Mouse (Mus musculus): Measurements from ENCODE around the gene 4931417E11Rik. TPM values are rescaled to one million over a fixed set of nuclear protein-coding genes. Genes with fewer than 3 reads are reported as not detected.

Gene 4931417E11Rik
- not detected in 2 replicates for polyA plus RNA-seq (2015; fragmentation: Nextera tagmentation; extraction: Ambion mirVana)

GRCm38 (mm10) chr6:73469567-73469966, at the start of gene 4931417E11Rik:
Gene 4931417E11Rik, minus strand, starts transcription at chr6:73469667.
- H3K4me2 ChIP-seq (ENCODE audit: low read length): no peak within 1 kb of the TSS
- no peak within 1 kb of the TSS for H3K9ac ChIP-seq (ENCODE audit: low read depth, low read length)
- H3K4me3 ChIP-seq (replicated peaks; ENCODE audit: low read depth, low read length): no peak within 1 kb of the TSS
- no peaks in the 10 kb centered on the region for H3K27me3 ChIP-seq (ENCODE audit: insufficient read depth, low read length)
- H3K9me3 ChIP-seq (replicated peaks; ENCODE audit: low read length): no peaks in the 10 kb centered on the region
- WGBS: 90% methylated on average over 8 of the region's 8 CpGs
- H3K36me3 ChIP-seq (ENCODE audit: insufficient read depth, low read length): no peaks in the 10 kb centered on the region
- ATAC-seq (replicated peaks; ENCODE audit: low FRiP score, low read depth): no peak
- no peak for DNase-seq (ENCODE audit: low spot score)
- H3K27ac ChIP-seq: no peak within 1 kb of the TSS
- no peaks in the 10 kb centered on the region for H3K4me1 ChIP-seq (replicated peaks; ENCODE audit: insufficient read depth, low read length)
- no peak for TF ChIP-seq CTCF (IDR thresholded peaks at IDR 0.05; ENCODE audit: low read depth)

GRCm38 (mm10) chr6:73517818-73518396, 48.4 kb upstream of the 4931417E11Rik start:
- ATAC-seq (replicated peaks; ENCODE audit: low FRiP score, low read depth) (no peak), DNase-seq (ENCODE audit: low spot score) (peak; percentile 65)
- no peak overlapping the region for H3K9ac ChIP-seq (ENCODE audit: low read depth, low read length)
- H3K4me2 ChIP-seq (ENCODE audit: low read length): no peak overlapping the region
- no peak overlapping the region for H3K4me3 ChIP-seq (replicated peaks; ENCODE audit: low read depth, low read length)
- no peak overlapping the region for H3K27ac ChIP-seq
- no peaks in the 10 kb centered on the region for H3K9me3 ChIP-seq (replicated peaks; ENCODE audit: low read length)
- no peaks in the 10 kb centered on the region for H3K4me1 ChIP-seq (replicated peaks; ENCODE audit: insufficient read depth, low read length)
- WGBS: 24% methylated on average over 14 of the region's 14 CpGs
- H3K36me3 ChIP-seq (ENCODE audit: insufficient read depth, low read length): no peaks in the 10 kb centered on the region
- peak; percentile 95 for TF ChIP-seq CTCF (IDR thresholded peaks at IDR 0.05; ENCODE audit: low read depth)
- no peaks in the 10 kb centered on the region for H3K27me3 ChIP-seq (ENCODE audit: insufficient read depth, low read length)

- H3K4me2 ChIP-seq (ENCODE audit: low read length): no peak overlapping the region
- no peaks in the 10 kb centered on the region for H3K36me3 ChIP-seq (ENCODE audit: insufficient read depth, low read length)
- no peaks in the 10 kb centered on the region for H3K4me1 ChIP-seq (replicated peaks; ENCODE audit: insufficient read depth, low read length)
- H3K9ac ChIP-seq (ENCODE audit: low read depth, low read length): no peak overlapping the region
- TF ChIP-seq CTCF (IDR thresholded peaks at IDR 0.05; ENCODE audit: low read depth): peak; percentile 60
- ATAC-seq (replicated peaks; ENCODE audit: low FRiP score, low read depth) (no peak), DNase-seq (ENCODE audit: low spot score) (no peak)
- no peak overlapping the region for H3K27ac ChIP-seq
- WGBS: 25% methylated on average over 1 of the region's 1 CpGs
- H3K27me3 ChIP-seq (ENCODE audit: insufficient read depth, low read length): no peaks in the 10 kb centered on the region
- no peaks in the 10 kb centered on the region for H3K9me3 ChIP-seq (replicated peaks; ENCODE audit: low read length)
- H3K4me3 ChIP-seq (replicated peaks; ENCODE audit: low read depth, low read length): no peak overlapping the region
Measured at GRCm38 (mm10) chr6:73512907-73513306, 43.4 kb upstream of the 4931417E11Rik start.

- ATAC-seq (replicated peaks; ENCODE audit: low FRiP score, low read depth) (no peak), DNase-seq (ENCODE audit: low spot score) (no peak)
- Histone ChIP-seq H3K36me3 (ENCODE audit: insufficient read depth, low read length) (no peaks in the 10 kb centered on the region), H3K4me2 (ENCODE audit: low read length) (no peak overlapping the region), H3K27me3 (ENCODE audit: insufficient read depth, low read length) (no peaks in the 10 kb centered on the region), H3K9ac (ENCODE audit: low read depth, low read length) (no peak overlapping the region), H3K9me3 (replicated peaks; ENCODE audit: low read length) (no peaks in the 10 kb centered on the region), H3K4me1 (replicated peaks; ENCODE audit: insufficient read depth, low read length) (no peaks in the 10 kb centered on the region), H3K4me3 (replicated peaks; ENCODE audit: low read depth, low read length) (no peak overlapping the region), H3K27ac (no peak overlapping the region)
- 84% methylated on average over 7 of the region's 7 CpGs for WGBS
- TF ChIP-seq CTCF (IDR thresholded peaks at IDR 0.05; ENCODE audit: low read depth): no peak
Measured at GRCm38 (mm10) chr6:73499631-73500030, 30.2 kb upstream of the 4931417E11Rik start.

- Histone ChIP-seq H3K27me3 (ENCODE audit: insufficient read depth, low read length) (no peaks in the 10 kb centered on the region), H3K27ac (no peak overlapping the region), H3K4me1 (replicated peaks; ENCODE audit: insufficient read depth, low read length) (no peaks in the 10 kb centered on the region), H3K36me3 (ENCODE audit: insufficient read depth, low read length) (no peaks in the 10 kb centered on the region), H3K9me3 (replicated peaks; ENCODE audit: low read length) (no peaks in the 10 kb centered on the region), H3K9ac (ENCODE audit: low read depth, low read length) (no peak overlapping the region), H3K4me3 (replicated peaks; ENCODE audit: low read depth, low read length) (no peak overlapping the region), H3K4me2 (ENCODE audit: low read length) (no peak overlapping the region)
- DNase-seq (ENCODE audit: low spot score) (no peak), ATAC-seq (replicated peaks; ENCODE audit: low FRiP score, low read depth) (no peak)
- TF ChIP-seq CTCF (IDR thresholded peaks at IDR 0.05; ENCODE audit: low read depth): no peak
- 32% methylated on average over 2 of the region's 2 CpGs for WGBS
Measured at GRCm38 (mm10) chr6:73497321-73497720, 27.9 kb upstream of the 4931417E11Rik start.

- no peak for TF ChIP-seq CTCF (IDR thresholded peaks at IDR 0.05; ENCODE audit: low read depth)
Measured at GRCm38 (mm10) chr6:73490524-73490923, 21.1 kb upstream of the 4931417E11Rik start.

GRCm38 (mm10) chr6:73485616-73486015, 16.1 kb upstream of the 4931417E11Rik start:
- ATAC-seq (replicated peaks; ENCODE audit: low FRiP score, low read depth): no peak
- WGBS: 83% methylated on average over 3 of the region's 3 CpGs

More at GRCm38 (mm10) chr6:73490524-73490923, 21.1 kb upstream of the 4931417E11Rik start:
- no peak overlapping the region for H3K4me2 ChIP-seq (ENCODE audit: low read length)
- 88% methylated on average over 1 of the region's 1 CpGs for WGBS
- H3K4me1 ChIP-seq (replicated peaks; ENCODE audit: insufficient read depth, low read length): no peaks in the 10 kb centered on the region
- H3K27ac ChIP-seq: no peak overlapping the region
- DNase-seq (ENCODE audit: low spot score) (no peak), ATAC-seq (replicated peaks; ENCODE audit: low FRiP score, low read depth) (no peak)
- no peaks in the 10 kb centered on the region for H3K27me3 ChIP-seq (ENCODE audit: insufficient read depth, low read length)
- no peaks in the 10 kb centered on the region for H3K9me3 ChIP-seq (replicated peaks; ENCODE audit: low read length)
- H3K9ac ChIP-seq (ENCODE audit: low read depth, low read length): no peak overlapping the region
- H3K36me3 ChIP-seq (ENCODE audit: insufficient read depth, low read length): no peaks in the 10 kb centered on the region
- no peak overlapping the region for H3K4me3 ChIP-seq (replicated peaks; ENCODE audit: low read depth, low read length)

More at GRCm38 (mm10) chr6:73485616-73486015, 16.1 kb upstream of the 4931417E11Rik start:
- TF ChIP-seq CTCF (IDR thresholded peaks at IDR 0.05; ENCODE audit: low read depth): no peak
- Histone ChIP-seq H3K4me2 (ENCODE audit: low read length) (no peak overlapping the region), H3K4me3 (replicated peaks; ENCODE audit: low read depth, low read length) (no peak overlapping the region), H3K27me3 (ENCODE audit: insufficient read depth, low read length) (no peaks in the 10 kb centered on the region), H3K9me3 (replicated peaks; ENCODE audit: low read length) (no peaks in the 10 kb centered on the region), H3K36me3 (ENCODE audit: insufficient read depth, low read length) (no peaks in the 10 kb centered on the region), H3K27ac (no peak overlapping the region), H3K9ac (ENCODE audit: low read depth, low read length) (no peak overlapping the region), H3K4me1 (replicated peaks; ENCODE audit: insufficient read depth, low read length) (no peaks in the 10 kb centered on the region)
- DNase-seq (ENCODE audit: low spot score): no peak
